Mouse (Mus musculus) heart, embryonic 12.5 days (tissue): ENCODE results near the gene Naa25. TPM values are rescaled to one million over a fixed set of nuclear protein-coding genes. Genes with fewer than 3 reads are reported as not detected.

Experiments
- ATAC-seq: fragments of 200-750 bp; cut with Nextera tagmentation; 2 replicates; pipeline ENCODE4 v1.8.0; 2017; ENCODE audit warnings: moderate TSS enrichment, moderate library complexity; ENCODE audit not compliant: insufficient number of reproducible peaks, low FRiP score
- H3K27ac ChIP-seq: fragments of 300-500 bp; sonication (generic); 2 replicates; pipeline ENCODE4 v1.5.1; 2016; ENCODE audit warnings: mild to moderate bottlenecking, moderate library complexity; ENCODE audit not compliant: poor library complexity, severe bottlenecking
- H3K27me3 ChIP-seq: fragments of 300-500 bp; sonication (generic); replicated peaks from 2 replicates; pipeline ENCODE4 v1.6.1; 2016; ENCODE audit warnings: mild to moderate bottlenecking, moderate library complexity
- H3K36me3 ChIP-seq: fragments of 300-500 bp; sonication (generic); 2 replicates; pipeline ENCODE4 v1.6.1; 2016; ENCODE audit warnings: mild to moderate bottlenecking, moderate library complexity
- H3K4me1 ChIP-seq: fragments of 300-500 bp; sonication (generic); replicated peaks from 2 replicates; pipeline ENCODE4 v1.6.1; 2016; ENCODE audit warnings: mild to moderate bottlenecking
- H3K4me2 ChIP-seq: fragments of 300-500 bp; sonication (generic); 2 replicates; pipeline ENCODE4 v1.6.1; 2016; ENCODE audit warnings: mild to moderate bottlenecking, moderate library complexity
- H3K4me3 ChIP-seq: fragments of 300-500 bp; sonication (generic); 2 replicates; pipeline ENCODE4 v1.5.1; 2016; ENCODE audit warnings: mild to moderate bottlenecking
- H3K9ac ChIP-seq: fragments of 300-500 bp; sonication (generic); 2 replicates; pipeline ENCODE4 v1.6.1; 2016; ENCODE audit warnings: mild to moderate bottlenecking, moderate library complexity
- H3K9me3 ChIP-seq: fragments of 300-500 bp; sonication (generic); replicated peaks from 2 replicates; pipeline ENCODE4 v1.6.1; 2016; ENCODE audit warnings: mild to moderate bottlenecking, moderate library complexity
- WGBS: fragments of 180-500 bp; shearing (Covaris S2); methylation state at CpG from one replicate; pipeline ENCODE4 v1.1.7; 2016; 5-methylcytosine and 5-hydroxymethylcytosine counted together
- polyA plus RNA-seq: library from polyadenylated mRNA; unstranded; fragments of >200 nt; fragmentation: Nextera tagmentation; extraction: Ambion mirVana; gene quantifications from 2 replicates; pipeline ENCODE4 v1.2.1, GENCODE M21; 2016

The Naa25 gene
- polyA plus RNA-seq, 1 experiment from 2014 or later, result 37.5 TPM

DNA sequence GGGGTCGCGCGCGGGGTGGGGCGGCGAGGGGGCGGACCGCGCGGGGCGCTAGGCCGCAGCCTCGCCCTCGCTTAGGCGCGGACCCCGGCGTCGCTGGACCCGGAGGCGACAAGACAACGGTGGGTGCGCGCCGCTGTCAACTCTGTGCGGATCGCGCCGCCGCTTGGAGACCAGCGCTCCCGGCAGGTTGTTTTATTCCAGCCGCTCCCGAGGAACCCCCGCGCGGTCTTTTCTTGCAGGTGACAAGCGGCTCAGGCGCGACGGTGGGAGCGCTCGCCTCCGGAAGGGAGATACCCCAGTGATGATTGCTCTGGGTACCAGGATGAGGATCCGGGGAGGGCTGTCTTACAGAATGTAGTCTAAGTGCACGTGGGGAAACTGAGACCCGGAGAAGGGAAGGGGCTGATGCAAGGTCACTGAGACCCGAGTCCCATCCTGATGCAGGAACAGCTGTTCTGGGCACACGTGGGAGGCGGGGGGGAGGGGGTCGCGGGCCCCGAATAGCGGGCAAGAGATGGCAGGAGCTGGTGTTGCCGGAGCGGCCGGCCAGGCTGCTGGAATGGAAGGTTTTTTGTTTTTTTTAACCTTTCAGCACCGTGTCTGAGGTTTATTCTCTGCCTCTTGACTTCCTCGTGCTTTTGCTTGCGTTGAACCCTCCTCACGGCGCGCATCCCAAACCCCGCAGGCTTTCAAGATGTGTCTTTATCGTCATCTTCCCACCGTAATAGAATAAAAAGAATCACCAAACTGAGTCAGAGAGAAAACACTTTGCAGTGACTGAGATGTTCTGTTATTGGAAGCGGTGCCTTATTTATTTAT is 619 bp downstream of the Naa25 start:
- Histone ChIP-seq H3K4me2 (peak overlapping the region; percentile 97), H3K27ac (peak overlapping the region; percentile 39; the same call in 1 of the 2 replicates), H3K36me3 (peaks cover 6% of the 10 kb centered on the region; the same call in 1 of the 2 replicates), H3K9ac (peak overlapping the region; percentile 94), H3K9me3 (no peaks in the 10 kb centered on the region), H3K27me3 (no peaks in the 10 kb centered on the region), H3K4me3 (peak overlapping the region; percentile 96), H3K4me1 (peaks cover 26% of the 10 kb centered on the region)
- 1% methylated on average over 67 of the region's 67 CpGs for WGBS
- ATAC-seq, result peak; percentile 72

DNA sequence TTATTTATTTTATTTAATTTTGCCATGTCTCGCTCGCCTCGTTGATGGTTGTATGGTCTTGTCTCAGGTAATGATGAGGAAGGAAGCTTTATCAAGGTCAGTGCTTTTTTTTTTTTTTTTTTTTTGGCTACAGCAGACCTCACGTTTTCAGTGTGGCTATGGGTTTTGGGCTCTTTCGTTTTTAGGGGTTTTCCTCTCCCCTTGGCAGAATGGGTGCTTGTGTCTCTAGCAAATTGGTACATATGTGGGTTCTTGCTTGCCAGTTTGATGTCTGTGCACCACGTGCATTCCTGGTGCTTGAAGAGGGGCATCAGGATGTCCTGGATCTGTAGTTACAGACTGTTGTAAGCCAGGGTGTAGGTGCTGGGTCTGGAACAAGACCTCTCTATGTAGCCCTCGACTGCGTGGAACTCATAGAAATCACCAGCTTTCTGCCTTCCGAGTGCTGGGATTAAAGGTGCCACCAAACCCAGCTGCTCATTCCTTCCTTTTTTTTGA is 1.3 kb downstream of the Naa25 start:
- WGBS, result 46% methylated on average over 9 of the region's 9 CpGs
- H3K9me3 ChIP-seq, result no peaks in the 10 kb centered on the region
- peaks cover 26% of the 10 kb centered on the region for H3K4me1 ChIP-seq
- H3K9ac ChIP-seq, result peak overlapping the region; percentile 56
- H3K36me3 ChIP-seq, result peaks cover 6% of the 10 kb centered on the region; the same call in 1 of the 2 replicates
- H3K27ac ChIP-seq, result no peak overlapping the region
- no peaks in the 10 kb centered on the region for H3K27me3 ChIP-seq
- H3K4me2 ChIP-seq, result peak overlapping the region; percentile 97
- H3K4me3 ChIP-seq, result peak overlapping the region; percentile 96
- no peak for ATAC-seq

DNA sequence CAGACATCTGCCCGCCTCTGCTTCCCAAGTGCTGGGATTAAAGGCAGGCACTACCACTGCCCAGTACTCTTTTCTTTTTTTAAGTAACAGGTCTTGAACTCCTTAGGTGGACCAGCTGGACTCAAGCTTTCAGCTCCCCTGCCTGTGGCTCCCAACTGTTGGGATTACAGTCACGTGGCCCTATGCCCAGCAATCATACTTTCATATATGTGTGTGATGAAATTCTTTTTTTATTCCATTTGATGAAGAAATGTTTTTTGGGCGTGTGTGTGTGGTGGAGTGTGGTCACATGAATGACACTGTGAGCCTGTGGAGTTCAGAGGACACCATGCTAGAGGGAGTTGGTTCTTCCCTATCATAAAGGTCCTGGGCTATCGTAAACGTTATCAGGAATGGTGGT is 1.8 kb downstream of the Naa25 start:
- H3K4me3 ChIP-seq, result peak overlapping the region; percentile 96; the same call in 1 of the 2 replicates
- no peaks in the 10 kb centered on the region for H3K27me3 ChIP-seq
- peak overlapping the region; percentile 97 for H3K4me2 ChIP-seq
- H3K4me1 ChIP-seq, result peaks cover 26% of the 10 kb centered on the region
- 81% methylated on average over 5 of the region's 5 CpGs for WGBS
- H3K9me3 ChIP-seq, result no peaks in the 10 kb centered on the region
- no peak overlapping the region for H3K27ac ChIP-seq
- peaks cover 6% of the 10 kb centered on the region; the same call in 1 of the 2 replicates for H3K36me3 ChIP-seq
- H3K9ac ChIP-seq, result peak overlapping the region; percentile 56; the same call in 1 of the 2 replicates
- ATAC-seq, result no peak

DNA sequence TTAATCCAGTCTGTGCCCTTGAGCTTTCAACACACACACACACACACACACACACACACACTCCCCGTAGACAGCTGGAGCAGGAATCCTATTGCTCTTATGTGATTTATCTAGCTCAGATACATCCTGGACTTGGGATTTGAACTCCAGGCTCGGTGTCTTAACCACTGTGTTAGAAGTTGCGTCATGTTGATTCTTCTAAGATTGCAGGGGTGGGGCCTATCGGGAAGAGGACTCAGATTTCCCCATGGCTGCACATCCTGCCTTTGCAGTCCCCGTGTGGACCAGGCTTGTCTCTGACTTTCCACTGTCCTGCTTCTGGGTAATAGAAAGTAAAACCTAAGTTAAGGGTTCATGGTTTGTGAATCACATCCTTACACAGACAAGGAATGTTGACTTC is 2.3 kb downstream of the Naa25 start:
- H3K4me1 ChIP-seq, result peaks cover 31% of the 10 kb centered on the region
- H3K27me3 ChIP-seq, result no peaks in the 10 kb centered on the region
- no peak overlapping the region for H3K27ac ChIP-seq
- H3K36me3 ChIP-seq, result peaks cover 6% of the 10 kb centered on the region; the same call in 1 of the 2 replicates
- 62% methylated on average over 5 of the region's 5 CpGs for WGBS
- ATAC-seq, result no peak
- no peak overlapping the region for H3K4me3 ChIP-seq
- no peak overlapping the region for H3K9ac ChIP-seq
- H3K4me2 ChIP-seq, result no peak overlapping the region
- H3K9me3 ChIP-seq, result no peaks in the 10 kb centered on the region

DNA sequence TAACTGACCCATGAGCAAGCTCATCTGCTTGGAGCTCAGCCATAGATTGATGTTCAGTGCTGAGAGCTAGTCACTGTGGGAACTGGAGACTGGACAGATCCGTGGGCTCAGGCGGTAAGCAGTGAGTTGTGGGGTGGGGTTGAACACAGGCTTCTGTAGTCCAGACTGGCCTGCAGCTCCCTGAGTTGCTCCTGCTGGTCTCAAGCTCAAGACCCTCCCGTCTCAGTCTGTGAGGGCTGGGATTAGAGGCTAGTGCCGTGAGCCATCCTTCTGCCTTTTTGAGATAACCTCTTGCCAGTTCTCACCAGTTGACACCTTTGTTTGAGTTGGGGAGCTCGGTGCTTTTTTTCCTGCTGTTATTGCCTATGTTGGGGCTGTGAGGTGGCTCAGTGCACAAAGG is 3.1 kb downstream of the Naa25 start:
- no peak for ATAC-seq
- Histone ChIP-seq H3K9me3 (no peaks in the 10 kb centered on the region), H3K9ac (no peak overlapping the region), H3K4me2 (no peak overlapping the region), H3K27me3 (no peaks in the 10 kb centered on the region), H3K4me1 (peaks cover 31% of the 10 kb centered on the region), H3K27ac (no peak overlapping the region), H3K4me3 (no peak overlapping the region), H3K36me3 (peaks cover 6% of the 10 kb centered on the region; the same call in 1 of the 2 replicates)
- 70% methylated on average over 5 of the region's 5 CpGs for WGBS

DNA sequence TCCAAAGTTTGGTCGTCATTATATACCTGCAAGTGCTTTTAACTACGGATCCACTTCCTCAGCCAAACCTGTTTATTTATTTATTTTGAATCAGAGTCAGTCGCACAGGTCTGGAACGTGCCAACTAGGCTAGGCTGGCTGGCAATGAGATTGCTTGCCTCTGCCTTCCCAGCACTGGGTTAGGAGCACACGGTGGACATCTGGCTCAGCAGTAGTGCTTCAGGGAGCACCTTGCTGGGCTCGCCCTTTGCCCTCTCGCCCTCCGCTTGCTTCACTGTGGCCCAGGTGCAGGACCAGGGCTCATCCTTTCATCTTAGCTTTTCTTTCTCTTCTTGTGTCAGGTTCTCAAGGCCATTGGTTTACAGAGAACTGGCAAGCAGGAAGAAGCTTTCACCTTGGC is 10.1 kb downstream of the Naa25 start:
- Histone ChIP-seq H3K4me2 (no peak overlapping the region), H3K9me3 (no peaks in the 10 kb centered on the region), H3K27me3 (no peaks in the 10 kb centered on the region), H3K9ac (no peak overlapping the region), H3K4me3 (no peak overlapping the region), H3K27ac (no peak overlapping the region), H3K36me3 (peaks cover 51% of the 10 kb centered on the region), H3K4me1 (peaks cover 8% of the 10 kb centered on the region)
- 89% methylated on average over 8 of the region's 8 CpGs for WGBS
- ATAC-seq, result no peak

DNA sequence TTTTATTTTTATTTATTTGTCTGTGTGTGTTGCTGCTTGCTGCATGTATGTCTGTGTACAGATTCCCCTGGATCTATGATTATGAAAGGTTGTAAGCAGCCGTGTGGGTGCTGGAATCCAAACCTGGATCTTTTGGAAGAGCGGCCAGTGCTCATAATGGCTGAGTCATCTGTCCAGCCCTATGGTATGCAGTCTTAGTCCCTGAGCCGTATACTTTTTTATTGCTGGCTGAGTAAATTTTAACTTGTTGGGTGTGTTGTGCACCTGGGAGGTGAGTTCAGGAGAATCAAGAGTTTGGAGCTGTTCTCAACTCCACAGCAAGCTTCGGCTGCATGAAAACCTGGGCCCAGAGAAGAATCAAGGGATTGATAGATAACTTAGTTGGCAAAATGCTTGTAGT is 13.2 kb downstream of the Naa25 start:
- Histone ChIP-seq H3K27me3 (no peaks in the 10 kb centered on the region), H3K4me3 (no peak overlapping the region), H3K4me1 (no peaks in the 10 kb centered on the region), H3K9me3 (0 out of 2 replicates have a peak, but pooled peaks cover under 1% of the 10 kb centered on the region), H3K4me2 (no peak overlapping the region), H3K36me3 (peaks cover 76% of the 10 kb centered on the region), H3K9ac (no peak overlapping the region), H3K27ac (no peak overlapping the region)
- ATAC-seq, result no peak
- WGBS, result 89% methylated on average over 4 of the region's 4 CpGs

DNA sequence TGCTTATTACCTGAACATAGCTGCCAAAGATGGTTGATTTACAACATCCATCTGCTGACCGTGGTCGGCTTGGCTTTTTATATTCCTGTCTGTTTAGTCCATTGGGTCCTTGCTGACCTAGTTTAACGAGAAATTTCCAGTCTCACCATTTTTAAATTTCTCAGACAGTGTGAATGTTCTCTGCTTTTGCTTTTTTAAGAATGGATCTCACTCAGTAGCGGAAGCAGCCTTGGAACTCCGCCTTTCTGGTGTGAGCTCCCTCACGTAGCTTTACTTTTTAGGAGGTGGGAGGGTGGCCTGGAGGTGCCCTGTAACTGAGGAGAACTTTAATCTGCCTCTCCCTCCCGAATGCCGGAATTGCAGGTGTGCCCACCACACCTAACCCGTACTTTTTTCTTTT is 23.0 kb downstream of the Naa25 start:
- ATAC-seq, result no peak
- 92% methylated on average over 9 of the region's 9 CpGs for WGBS

DNA sequence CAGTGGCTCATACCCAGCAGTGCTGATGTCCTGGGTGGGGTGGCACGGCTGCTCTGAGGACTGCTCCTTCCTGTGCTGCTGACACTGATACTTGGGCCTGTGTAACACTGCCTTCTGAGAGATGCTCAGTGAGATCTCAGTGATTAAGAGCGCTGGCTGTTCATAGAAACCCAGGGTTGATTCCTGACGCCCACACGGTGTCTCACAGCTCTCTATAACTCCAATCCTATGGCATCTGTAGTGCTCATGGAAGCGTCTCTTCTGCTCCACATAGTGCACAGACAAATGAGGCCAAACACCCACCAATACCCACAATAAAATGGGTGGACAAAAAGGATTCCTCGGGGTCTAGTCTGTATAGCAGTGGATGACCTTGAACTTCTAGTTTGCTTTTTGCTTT is 25.1 kb downstream of the Naa25 start:
- no peak for ATAC-seq
- Histone ChIP-seq H3K4me3 (no peak overlapping the region), H3K4me1 (no peaks in the 10 kb centered on the region), H3K4me2 (no peak overlapping the region), H3K9me3 (no peaks in the 10 kb centered on the region), H3K36me3 (peaks cover 97% of the 10 kb centered on the region), H3K9ac (no peak overlapping the region), H3K27ac (no peak overlapping the region), H3K27me3 (no peaks in the 10 kb centered on the region)
- 93% methylated on average over 6 of the region's 6 CpGs for WGBS

More for the DNA sequence above, 23.0 kb downstream of the Naa25 start:
- Histone ChIP-seq H3K27me3 (no peaks in the 10 kb centered on the region), H3K4me2 (no peak overlapping the region), H3K36me3 (peaks cover 97% of the 10 kb centered on the region), H3K4me1 (no peaks in the 10 kb centered on the region), H3K9ac (no peak overlapping the region), H3K27ac (no peak overlapping the region), H3K9me3 (0 out of 2 replicates have a peak, but pooled peaks cover 4% of the 10 kb centered on the region), H3K4me3 (no peak overlapping the region)

DNA sequence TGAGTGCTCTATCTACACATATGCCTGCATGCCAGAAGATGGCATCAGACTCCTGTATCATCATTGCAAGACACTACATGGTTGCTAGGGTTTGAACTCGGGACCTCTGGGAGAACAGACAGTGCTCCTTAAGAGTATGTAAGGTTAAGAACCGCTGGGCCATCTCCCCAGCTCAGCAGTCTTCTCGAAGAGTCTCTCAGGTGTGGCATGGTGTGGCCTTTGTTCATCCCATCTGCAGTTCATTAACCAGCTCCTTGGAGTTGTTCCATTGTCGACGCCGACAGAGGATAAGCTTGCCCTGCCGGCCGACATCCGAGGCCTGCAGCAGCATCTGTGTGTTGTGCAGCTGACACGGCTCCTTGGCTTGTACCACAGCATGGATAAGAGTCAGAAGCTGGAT is 25.6 kb downstream of the Naa25 start:
- Histone ChIP-seq H3K36me3 (peaks cover 97% of the 10 kb centered on the region), H3K27ac (no peak overlapping the region), H3K4me2 (no peak overlapping the region), H3K9ac (no peak overlapping the region), H3K4me1 (no peaks in the 10 kb centered on the region), H3K9me3 (no peaks in the 10 kb centered on the region), H3K27me3 (no peaks in the 10 kb centered on the region), H3K4me3 (no peak overlapping the region)
- no peak for ATAC-seq
- 85% methylated on average over 10 of the region's 10 CpGs for WGBS

DNA sequence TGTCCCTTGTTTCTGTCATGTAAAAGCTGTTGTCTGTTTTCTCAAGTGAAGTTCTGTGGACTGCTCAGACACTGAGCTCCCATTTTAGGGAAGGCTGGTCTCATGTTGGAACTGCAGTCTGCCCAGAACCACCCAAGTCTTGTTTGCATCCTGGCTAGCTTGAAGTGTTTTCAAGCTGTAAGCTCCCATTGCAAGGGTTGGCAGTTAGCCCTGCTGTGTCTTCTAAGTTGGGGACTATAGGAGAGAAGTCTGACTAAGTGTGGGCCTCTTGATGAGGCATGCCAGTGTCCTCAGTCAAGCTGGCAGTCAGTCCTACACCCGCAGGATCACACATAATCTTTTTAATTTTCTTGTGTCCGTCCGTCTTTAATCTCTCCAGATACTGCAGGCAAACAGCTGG is 31.2 kb downstream of the Naa25 start:
- Histone ChIP-seq H3K27ac (no peak overlapping the region), H3K36me3 (peaks cover 98% of the 10 kb centered on the region), H3K9ac (no peak overlapping the region), H3K4me2 (no peak overlapping the region), H3K4me3 (no peak overlapping the region), H3K9me3 (no peaks in the 10 kb centered on the region), H3K27me3 (no peaks in the 10 kb centered on the region), H3K4me1 (no peaks in the 10 kb centered on the region)
- 89% methylated on average over 3 of the region's 3 CpGs for WGBS
- no peak for ATAC-seq
